Mouse (Mus musculus) ES-E14 (cell line): ENCODE measurements around the gene Myl6b.

Experiments
- MAFK ChIP-seq: IDR thresholded peaks from 2 replicates; pipeline ENCODE4 v1.6.1; 2014; ENCODE audit warnings: mild to moderate bottlenecking, low read depth, low read length, inconsistent platforms; ENCODE audit not compliant: insufficient read depth
- ZNF384 ChIP-seq: IDR thresholded peaks from 2 replicates; pipeline ENCODE4 v1.6.1; 2012; ENCODE audit warnings: low read depth, low read length, inconsistent platforms

- TF ChIP-seq ZNF384 = no peak
- no peak for TF ChIP-seq MAFK
Observed at GRCm38 (mm10) chr10:128496509-128497077, 1.9 kb downstream of the Myl6b start.
